Mouse (Mus musculus): ENCODE measurements around the gene Gast.

DNA sequence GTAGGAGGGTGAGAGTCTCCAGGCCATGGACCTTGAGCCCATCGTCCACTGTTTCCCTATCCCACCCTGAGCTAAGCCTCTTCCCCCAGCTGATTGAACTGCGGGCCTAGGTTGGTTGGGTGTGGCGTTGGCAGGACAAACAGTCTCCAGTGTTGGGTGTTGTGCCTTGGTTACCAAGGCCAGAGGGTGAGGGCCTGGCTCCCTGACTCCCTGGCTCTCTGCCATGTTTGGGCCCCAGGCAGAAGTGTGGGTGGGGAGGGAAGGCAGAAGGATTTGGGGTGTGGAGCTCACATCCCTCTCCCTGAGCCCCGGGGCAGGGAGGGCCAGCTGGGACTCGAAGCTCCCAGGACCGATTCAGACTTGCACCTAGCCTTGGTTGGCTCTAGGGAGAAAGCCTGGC lies 45.3 kb upstream of the Gast start:
- no peak for TF ChIP-seq POLR2A (IDR thresholded peaks at IDR 0.05; ENCODE audit: borderline replicate concordance, extremely low read depth, insufficient read depth, insufficient read length, poor library complexity, severe bottlenecking)
- TF ChIP-seq CTCF (IDR thresholded peaks at IDR 0.05; ENCODE audit: borderline replicate concordance, extremely low read depth, insufficient read depth, insufficient read length): no peak
